Mouse (Mus musculus) intestine, embryonic 15.5 days (tissue): Measurements from ENCODE around the gene Cox4i2. TPM values are rescaled to one million over a fixed set of nuclear protein-coding genes. Genes with fewer than 3 reads are reported as not detected.

Experiments used
- ATAC-seq: fragments of 200-750 bp; cut with Nextera tagmentation; 2 replicates; pipeline ENCODE4 v1.8.0; 2017; ENCODE audit warnings: moderate TSS enrichment, moderate library complexity
- H3K27ac ChIP-seq: fragments of 300-500 bp; sonication (generic); 2 replicates; pipeline ENCODE4 v1.5.1; 2015; ENCODE audit warnings: mild to moderate bottlenecking, inconsistent platforms
- H3K27me3 ChIP-seq: fragments of 300-500 bp; sonication (generic); replicated peaks from 2 replicates; pipeline ENCODE4 v1.6.1; 2015; ENCODE audit warnings: inconsistent platforms
- H3K36me3 ChIP-seq: fragments of 300-500 bp; sonication (generic); 2 replicates; pipeline ENCODE4 v1.6.1; 2015; ENCODE audit warnings: inconsistent platforms
- H3K4me1 ChIP-seq: fragments of 300-500 bp; sonication (generic); replicated peaks from 2 replicates; pipeline ENCODE4 v1.6.1; 2015; ENCODE audit warnings: inconsistent platforms
- H3K4me2 ChIP-seq: fragments of 300-500 bp; sonication (generic); replicated peaks from 2 replicates; pipeline ENCODE4 v1.6.1; 2015; ENCODE audit warnings: mild to moderate bottlenecking, inconsistent platforms
- H3K4me3 ChIP-seq: fragments of 300-500 bp; sonication (generic); replicated peaks from 2 replicates; pipeline ENCODE4 v1.5.1; 2015; ENCODE audit warnings: inconsistent platforms
- H3K9ac ChIP-seq: fragments of 300-500 bp; sonication (generic); 2 replicates; pipeline ENCODE4 v1.6.1; 2015; ENCODE audit warnings: inconsistent platforms
- H3K9me3 ChIP-seq: fragments of 300-500 bp; sonication (generic); 2 replicates; pipeline ENCODE4 v1.6.1; 2016; ENCODE audit warnings: inconsistent platforms
- WGBS: fragments of 180-500 bp; shearing (Covaris S2); methylation state at CpG from one replicate; pipeline ENCODE4 v1.1.7; 2015; 5-methylcytosine and 5-hydroxymethylcytosine counted together
- polyA plus RNA-seq: library from polyadenylated mRNA; unstranded; fragments of >200 nt; fragmentation: Nextera tagmentation; extraction: Ambion mirVana; gene quantifications from 2 replicates; pipeline ENCODE4 v1.2.1, GENCODE M21; 2015

The Cox4i2 gene
- polyA plus RNA-seq, 1 experiment from 2014 or later: 12.2 TPM

DNA sequence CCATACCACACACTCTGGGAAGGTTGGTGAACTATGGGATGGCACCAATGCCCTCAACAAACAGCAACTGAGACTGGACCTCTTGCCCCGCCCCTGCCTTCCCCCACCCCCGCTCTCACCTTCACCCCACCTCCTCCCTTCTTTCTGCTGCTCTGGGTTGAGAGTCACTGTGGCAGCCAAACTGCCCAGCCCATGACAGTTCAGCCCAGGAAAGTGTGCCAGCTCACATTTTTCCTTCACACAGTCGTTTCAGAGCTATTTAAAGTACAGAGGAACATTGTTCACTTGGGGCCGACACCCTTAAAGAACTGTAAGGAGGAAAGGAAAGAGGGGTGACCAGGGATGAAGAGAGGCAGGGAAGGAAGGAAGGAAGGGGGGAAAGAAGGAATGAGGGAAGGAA is 4.4 kb downstream of the Cox4i2 start:
- no peak overlapping the region for H3K4me3 ChIP-seq
- no peaks in the 10 kb centered on the region for H3K27me3 ChIP-seq
- H3K9me3 ChIP-seq: no peaks in the 10 kb centered on the region
- no peak overlapping the region for H3K9ac ChIP-seq
- 36% methylated on average over 4 of the region's 4 CpGs for WGBS
- no peaks in the 10 kb centered on the region for H3K36me3 ChIP-seq
- no peak overlapping the region for H3K27ac ChIP-seq
- no peak for ATAC-seq
- H3K4me1 ChIP-seq: peaks cover 10% of the 10 kb centered on the region; the same call in 1 of the 2 replicates
- no peak overlapping the region for H3K4me2 ChIP-seq

DNA sequence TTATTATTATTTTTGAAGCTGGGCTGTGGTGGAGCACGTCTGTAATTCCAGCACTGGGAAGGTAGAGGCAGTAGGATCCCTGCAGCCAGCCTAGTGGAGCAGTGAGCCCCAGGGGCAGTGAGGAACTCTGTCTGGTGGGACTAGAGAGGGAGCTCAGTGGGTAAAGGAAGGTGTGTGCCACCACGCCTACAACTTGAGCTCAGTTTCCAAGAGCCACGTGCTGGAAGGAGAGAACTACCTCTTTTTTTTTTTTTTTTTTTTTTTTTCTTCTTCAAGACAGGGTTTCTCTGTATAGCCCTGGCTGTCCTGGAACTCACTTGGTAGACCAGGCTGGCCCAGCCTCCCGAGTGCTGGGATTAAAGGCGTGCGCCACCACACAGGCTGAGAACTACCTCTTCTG is 9.3 kb downstream of the Cox4i2 start:
- no peak for ATAC-seq
- Histone ChIP-seq H3K4me2 (no peak overlapping the region), H3K27ac (no peak overlapping the region), H3K9me3 (no peaks in the 10 kb centered on the region), H3K4me3 (no peak overlapping the region), H3K9ac (no peak overlapping the region), H3K4me1 (peaks cover 12% of the 10 kb centered on the region), H3K27me3 (no peaks in the 10 kb centered on the region), H3K36me3 (no peaks in the 10 kb centered on the region)
- WGBS: 75% methylated on average over 6 of the region's 6 CpGs

DNA sequence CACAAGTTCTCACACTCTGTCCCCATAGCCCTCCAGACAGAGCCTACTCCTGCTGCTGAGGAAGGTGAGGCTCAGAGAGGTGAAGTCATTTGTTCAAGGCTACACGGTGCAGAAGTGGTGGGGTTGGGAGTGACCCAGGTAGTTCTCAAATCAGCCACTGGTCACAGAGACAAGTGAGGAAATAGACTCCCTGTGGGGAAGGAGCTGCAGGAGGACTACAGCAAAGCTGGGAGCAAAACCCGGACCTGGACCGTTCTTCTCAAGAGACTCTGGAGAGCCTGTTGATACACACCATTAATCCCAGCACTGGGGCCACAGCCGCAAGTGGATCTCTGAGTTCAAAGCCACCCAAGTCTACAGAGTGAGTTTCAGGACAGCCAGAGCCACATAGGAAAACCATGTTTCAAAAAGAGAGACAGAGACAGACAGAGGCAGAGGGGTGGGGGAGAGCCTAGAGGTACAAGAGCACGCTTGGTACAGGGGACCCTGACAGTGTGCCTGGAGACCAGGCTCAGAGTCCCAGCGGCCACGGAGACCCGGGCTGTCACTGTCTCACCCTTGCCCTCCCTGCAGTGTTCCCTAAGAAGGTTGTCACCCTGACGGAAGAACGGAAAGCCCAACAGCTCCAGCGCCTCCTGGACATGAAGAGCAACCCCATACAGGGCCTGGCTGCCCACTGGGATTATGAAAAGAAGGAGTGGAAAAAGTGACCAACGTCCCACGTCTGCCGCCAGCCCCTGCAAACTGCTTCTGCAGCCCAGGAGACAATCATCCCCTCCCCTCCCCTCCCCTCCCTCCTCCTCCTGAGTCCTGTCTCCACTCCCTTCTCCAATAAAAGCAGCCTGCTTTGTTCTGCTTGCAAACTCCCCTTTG is 10.4 kb downstream of the Cox4i2 start:
- Histone ChIP-seq H3K36me3 (no peaks in the 10 kb centered on the region), H3K27me3 (no peaks in the 10 kb centered on the region), H3K9me3 (no peaks in the 10 kb centered on the region), H3K27ac (no peak overlapping the region), H3K4me1 (peaks cover 12% of the 10 kb centered on the region), H3K4me3 (0 out of 2 replicates have a peak overlapping the region, but pooled peaks have one; percentile 2), H3K4me2 (peak overlapping the region; percentile 50), H3K9ac (no peak overlapping the region)
- 9% methylated on average over 14 of the region's 14 CpGs for WGBS
- ATAC-seq: peak; percentile 39

DNA sequence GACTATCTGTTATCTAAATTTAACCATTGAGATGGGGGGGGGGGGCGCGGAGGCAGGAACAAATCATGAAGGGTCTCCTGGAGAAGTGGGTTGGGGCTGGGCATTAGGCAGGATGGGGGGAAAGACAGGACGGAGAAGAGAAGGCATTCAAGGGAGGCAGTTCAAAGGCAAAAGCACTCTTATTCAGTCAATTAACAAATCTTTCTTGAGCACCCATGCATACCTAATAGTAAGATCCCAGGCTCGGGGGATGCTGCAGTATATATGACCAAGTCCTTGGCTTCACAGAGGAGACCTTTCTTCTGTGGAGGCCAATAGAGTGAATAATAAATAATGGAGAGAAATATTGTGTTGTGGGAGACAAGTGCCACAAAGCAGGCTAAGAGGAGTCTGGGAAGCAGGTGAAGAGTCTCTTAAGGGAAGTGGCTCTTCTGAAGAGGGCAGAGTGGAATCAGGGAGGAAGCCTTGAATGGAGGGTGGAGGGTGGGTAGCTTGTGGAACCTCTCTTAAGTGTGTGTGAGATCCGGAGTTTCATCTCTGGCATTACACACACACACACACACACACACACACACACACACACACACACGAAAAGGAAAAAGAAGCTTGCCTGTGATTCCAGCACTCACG is 11.2 kb downstream of the Cox4i2 start:
- H3K9me3 ChIP-seq: no peaks in the 10 kb centered on the region
- no peak overlapping the region for H3K9ac ChIP-seq
- H3K4me3 ChIP-seq: no peak overlapping the region
- no peak for ATAC-seq
- WGBS: 29% methylated on average over 7 of the region's 7 CpGs
- peak overlapping the region; percentile 50; the same call in 1 of the 2 replicates for H3K4me2 ChIP-seq
- H3K4me1 ChIP-seq: peaks cover 12% of the 10 kb centered on the region
- no peak overlapping the region for H3K27ac ChIP-seq
- H3K36me3 ChIP-seq: no peaks in the 10 kb centered on the region
- H3K27me3 ChIP-seq: no peaks in the 10 kb centered on the region

DNA sequence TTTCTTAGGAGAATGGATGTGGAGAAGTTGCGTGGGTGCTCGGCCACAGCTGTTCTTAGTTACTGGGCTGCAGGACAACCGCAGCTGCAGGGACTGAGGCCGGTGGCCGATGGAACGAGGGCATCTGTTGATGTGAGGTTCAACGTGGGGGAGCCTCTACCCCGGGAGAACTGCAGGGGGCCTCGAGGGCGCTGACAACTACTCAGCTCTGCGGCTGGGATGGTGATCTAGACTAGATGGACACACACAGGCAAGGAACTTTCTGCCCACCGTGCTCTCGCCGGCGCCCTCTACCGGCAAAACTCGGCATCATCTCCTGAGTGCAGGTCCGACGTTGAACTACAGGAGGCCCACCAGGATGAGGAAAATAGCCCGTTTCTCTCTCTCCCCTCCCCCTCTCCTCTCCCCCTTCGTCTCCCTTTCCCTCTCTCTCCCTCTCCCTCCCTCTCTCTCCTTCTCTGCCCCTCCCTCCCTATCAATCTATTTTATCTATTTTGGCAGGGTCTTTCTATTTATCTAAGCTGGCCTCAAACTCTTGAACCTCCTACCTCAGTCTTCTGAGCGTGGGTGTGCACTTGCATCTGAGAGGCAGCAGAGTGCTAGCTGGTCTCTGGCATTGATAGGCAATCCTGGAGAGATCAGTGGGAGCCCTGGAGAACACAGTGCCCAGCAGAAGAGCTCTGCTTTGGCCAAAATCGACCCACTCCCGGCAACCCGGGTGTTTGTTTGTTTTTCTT is 12.6 kb downstream of the Cox4i2 start:
- peak; percentile 50 for ATAC-seq
- Histone ChIP-seq H3K4me1 (peaks cover 12% of the 10 kb centered on the region), H3K9ac (no peak overlapping the region), H3K9me3 (no peaks in the 10 kb centered on the region), H3K4me2 (peak overlapping the region; percentile 22; the same call in 1 of the 2 replicates), H3K27ac (no peak overlapping the region), H3K27me3 (no peaks in the 10 kb centered on the region), H3K4me3 (no peak overlapping the region), H3K36me3 (no peaks in the 10 kb centered on the region)
- 17% methylated on average over 25 of the region's 25 CpGs for WGBS

DNA sequence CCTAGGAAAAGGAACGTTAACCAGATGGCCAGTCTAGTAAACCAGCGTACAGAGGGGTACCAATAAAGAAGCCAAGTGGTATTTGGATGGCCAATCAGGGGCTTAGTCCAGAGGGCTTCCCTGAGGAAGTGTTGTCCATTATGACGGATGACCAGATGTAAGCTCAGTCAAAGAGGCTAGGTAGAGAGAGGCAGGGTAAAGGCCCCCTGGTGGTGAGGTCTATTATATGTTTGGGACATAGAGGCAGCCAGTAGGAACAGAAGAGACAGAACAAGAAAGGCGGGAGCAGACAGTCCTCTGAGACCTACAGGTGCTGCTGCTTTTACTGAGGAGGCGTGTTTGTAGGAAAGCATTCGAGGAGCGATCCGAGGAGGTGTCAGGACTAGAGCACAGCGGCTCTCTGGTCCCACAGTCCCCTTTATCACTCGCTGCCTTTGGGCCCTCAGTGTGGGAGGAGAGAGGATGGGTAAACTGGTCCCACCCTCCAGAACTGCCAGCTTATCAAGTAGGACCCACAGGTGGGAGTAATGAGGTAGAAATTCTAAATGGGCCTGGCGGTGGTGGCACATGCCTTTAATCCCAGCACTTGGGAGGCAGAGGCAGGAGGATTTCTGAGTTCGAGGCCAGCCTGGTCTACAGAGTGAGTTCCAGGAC is 13.8 kb downstream of the Cox4i2 start:
- 53% methylated on average over 12 of the region's 12 CpGs for WGBS

DNA sequence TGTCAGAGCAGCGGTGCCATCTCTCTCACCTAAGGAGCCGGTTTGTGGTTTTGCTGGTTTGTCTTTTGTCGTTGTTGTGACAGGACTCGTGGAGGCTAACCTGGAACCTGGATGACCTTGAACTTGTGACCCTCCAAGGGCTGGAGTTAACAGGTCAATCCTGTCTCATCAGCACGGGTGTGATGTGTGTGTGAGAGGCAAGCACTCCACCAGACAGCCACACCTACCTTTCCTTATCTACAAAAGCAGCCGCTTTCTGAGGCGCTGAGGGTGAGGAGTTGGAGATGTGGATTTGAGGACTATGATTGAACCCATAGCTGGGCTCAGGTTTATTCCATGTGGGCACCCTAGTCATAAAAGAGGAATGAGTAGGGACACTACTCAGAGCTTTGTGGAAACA is 15.7 kb downstream of the Cox4i2 start:
- ATAC-seq: no peak
- H3K4me1 ChIP-seq: peaks cover under 1% of the 10 kb centered on the region; the same call in 1 of the 2 replicates
- WGBS: 65% methylated on average over 7 of the region's 7 CpGs
- H3K27me3 ChIP-seq: no peaks in the 10 kb centered on the region
- no peak overlapping the region for H3K4me3 ChIP-seq
- no peak overlapping the region for H3K9ac ChIP-seq
- H3K36me3 ChIP-seq: no peaks in the 10 kb centered on the region
- H3K9me3 ChIP-seq: no peaks in the 10 kb centered on the region
- H3K27ac ChIP-seq: no peak overlapping the region
- no peak overlapping the region for H3K4me2 ChIP-seq

More for the DNA sequence above, 13.8 kb downstream of the Cox4i2 start:
- Histone ChIP-seq H3K9ac (no peak overlapping the region), H3K9me3 (no peaks in the 10 kb centered on the region), H3K27me3 (no peaks in the 10 kb centered on the region), H3K4me1 (peaks cover 12% of the 10 kb centered on the region), H3K27ac (no peak overlapping the region), H3K4me3 (no peak overlapping the region), H3K4me2 (no peak overlapping the region), H3K36me3 (no peaks in the 10 kb centered on the region)
- ATAC-seq: peak; percentile 41; the same call in 1 of the 2 replicates

DNA sequence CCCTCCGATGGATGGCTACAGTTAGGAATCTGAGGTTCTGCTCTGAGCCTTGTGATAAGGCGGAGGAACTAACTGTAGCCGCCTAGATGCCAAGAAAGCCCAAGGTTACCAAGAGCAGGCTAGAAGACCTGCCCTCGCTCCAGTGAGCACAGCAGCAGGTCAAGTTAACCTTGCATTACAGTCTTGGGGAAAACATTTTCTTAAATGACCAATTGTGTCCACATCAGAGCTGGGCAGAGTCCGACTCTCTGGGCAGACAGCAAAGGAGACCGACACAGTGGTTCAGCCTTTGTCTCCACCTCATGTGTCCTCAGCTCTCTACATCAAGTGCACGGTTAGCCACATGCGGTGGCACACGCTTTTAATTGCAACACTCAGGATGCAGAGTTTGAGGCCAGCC is 17.6 kb downstream of the Cox4i2 start:
- Histone ChIP-seq H3K27me3 (no peaks in the 10 kb centered on the region), H3K9ac (no peak overlapping the region), H3K4me3 (no peak overlapping the region), H3K4me2 (no peak overlapping the region), H3K36me3 (no peaks in the 10 kb centered on the region), H3K4me1 (no peaks in the 10 kb centered on the region), H3K27ac (no peak overlapping the region), H3K9me3 (no peaks in the 10 kb centered on the region)
- no peak for ATAC-seq
- WGBS: 90% methylated on average over 9 of the region's 9 CpGs

DNA sequence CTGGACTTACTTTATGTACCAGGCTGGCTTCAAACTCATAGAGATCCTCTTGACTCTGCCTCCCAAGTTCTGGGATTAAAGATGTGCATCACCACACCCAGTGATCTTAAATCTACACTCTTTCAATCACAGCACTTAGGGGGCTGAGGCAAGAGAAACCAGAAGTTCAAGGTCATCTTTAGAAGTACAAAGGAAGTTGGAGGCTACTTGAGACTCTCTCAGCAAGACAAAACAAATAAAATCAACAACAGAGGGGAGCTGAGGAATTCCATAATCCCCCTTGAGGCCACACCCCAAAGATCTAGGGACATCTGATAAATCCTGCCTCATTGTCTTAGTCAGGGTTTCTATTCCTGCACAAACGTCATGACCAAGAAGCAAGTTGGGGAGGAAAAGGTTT is 18.3 kb downstream of the Cox4i2 start:
- no peak overlapping the region for H3K4me2 ChIP-seq
- no peaks in the 10 kb centered on the region for H3K27me3 ChIP-seq
- H3K9me3 ChIP-seq: no peaks in the 10 kb centered on the region
- no peaks in the 10 kb centered on the region for H3K36me3 ChIP-seq
- H3K27ac ChIP-seq: no peak overlapping the region
- no peak overlapping the region for H3K4me3 ChIP-seq
- no peak for ATAC-seq
- no peak overlapping the region for H3K9ac ChIP-seq
- WGBS: 40% methylated on average over 1 of the region's 1 CpGs
- no peaks in the 10 kb centered on the region for H3K4me1 ChIP-seq

DNA sequence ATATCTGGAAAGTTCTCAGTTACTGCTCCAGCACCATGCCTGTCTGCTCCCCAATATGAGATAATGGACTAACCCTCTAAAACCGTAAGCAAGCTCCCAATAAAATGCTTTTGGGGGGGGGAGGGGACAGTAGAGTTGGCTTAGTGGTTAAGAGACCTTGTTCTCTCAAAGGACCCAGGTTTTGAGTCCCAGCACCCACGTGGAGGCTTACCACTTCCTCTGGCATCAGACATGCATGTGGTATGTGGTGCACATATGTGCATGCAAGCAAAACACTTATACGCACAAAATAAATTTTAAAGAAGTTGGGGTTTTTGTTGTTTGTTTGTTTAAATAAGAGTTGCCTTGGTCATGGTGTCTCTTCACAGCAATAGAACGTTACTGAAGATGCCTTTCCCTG is 21.4 kb downstream of the Cox4i2 start:
- Histone ChIP-seq H3K27ac (no peak overlapping the region), H3K36me3 (0 out of 2 replicates have a peak, but pooled peaks cover 3% of the 10 kb centered on the region), H3K9me3 (no peaks in the 10 kb centered on the region), H3K9ac (no peak overlapping the region), H3K4me2 (no peak overlapping the region), H3K27me3 (no peaks in the 10 kb centered on the region), H3K4me1 (no peaks in the 10 kb centered on the region), H3K4me3 (no peak overlapping the region)
- 74% methylated on average over 4 of the region's 4 CpGs for WGBS
- ATAC-seq: no peak

DNA sequence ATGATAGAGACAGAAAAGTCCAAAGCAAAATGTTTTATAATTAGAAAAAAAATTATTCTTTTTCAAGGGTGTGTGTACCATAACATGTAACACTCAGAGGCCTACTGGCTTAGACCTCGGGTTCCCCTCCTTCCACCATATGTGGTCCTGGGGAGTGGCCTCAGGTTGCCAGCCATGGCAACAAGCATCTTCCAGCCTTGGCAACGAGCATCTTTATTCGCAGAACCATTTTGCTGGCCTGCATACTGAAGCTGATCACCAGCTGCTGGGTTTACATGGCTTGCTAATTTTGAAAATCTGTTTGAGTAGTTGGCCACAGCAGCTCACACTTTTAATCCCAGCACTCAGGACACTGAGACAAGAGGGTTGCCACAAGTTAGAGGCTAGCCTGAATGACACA is 22.0 kb downstream of the Cox4i2 start:
- H3K4me1 ChIP-seq: 0 out of 2 replicates have a peak, but pooled peaks cover 2% of the 10 kb centered on the region
- peaks cover 7% of the 10 kb centered on the region; the same call in 1 of the 2 replicates for H3K36me3 ChIP-seq
- no peaks in the 10 kb centered on the region for H3K9me3 ChIP-seq
- ATAC-seq: no peak
- WGBS: 83% methylated on average over 3 of the region's 3 CpGs
- H3K4me2 ChIP-seq: no peak overlapping the region
- H3K27me3 ChIP-seq: no peaks in the 10 kb centered on the region
- H3K9ac ChIP-seq: no peak overlapping the region
- H3K27ac ChIP-seq: no peak overlapping the region
- no peak overlapping the region for H3K4me3 ChIP-seq

DNA sequence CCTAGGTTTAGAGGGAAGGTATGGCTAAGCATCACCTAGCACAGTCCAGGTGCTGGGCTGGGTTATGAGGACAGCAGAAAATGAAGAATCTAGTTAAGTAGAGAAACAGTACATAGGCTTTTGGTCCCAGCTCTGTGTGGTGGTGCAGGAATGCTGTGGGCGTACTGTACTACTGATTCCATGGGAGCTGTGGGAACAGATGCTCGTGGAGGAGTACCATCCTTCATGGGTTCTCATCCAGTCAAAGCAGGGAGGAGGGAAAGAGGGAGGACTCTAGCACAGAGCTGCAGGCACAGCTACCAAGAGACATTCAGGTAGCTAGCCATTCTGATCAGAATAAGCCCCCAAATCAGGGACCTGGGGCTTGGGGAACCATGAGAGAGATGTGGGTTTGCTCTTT is 22.5 kb downstream of the Cox4i2 start:
- H3K9me3 ChIP-seq: no peaks in the 10 kb centered on the region
- no peak overlapping the region for H3K9ac ChIP-seq
- H3K36me3 ChIP-seq: peaks cover 8% of the 10 kb centered on the region; the same call in 1 of the 2 replicates
- no peaks in the 10 kb centered on the region for H3K27me3 ChIP-seq
- ATAC-seq: no peak
- no peak overlapping the region for H3K4me3 ChIP-seq
- H3K4me1 ChIP-seq: 0 out of 2 replicates have a peak, but pooled peaks cover 6% of the 10 kb centered on the region
- 84% methylated on average over 2 of the region's 2 CpGs for WGBS
- no peak overlapping the region for H3K4me2 ChIP-seq
- no peak overlapping the region for H3K27ac ChIP-seq
